Mouse (Mus musculus) inflammation-experienced regulatory T-cells, adult 16 weeks (primary cell): Measurements from ENCODE around the gene Kynu. TPM values are rescaled to one million over a fixed set of nuclear protein-coding genes. Genes with fewer than 3 reads are reported as not detected.

Experiments used
- polyA plus RNA-seq: library from polyadenylated mRNA; unstranded; fragments of 100-300 nt; shearing (Covaris generic); gene quantifications from one replicate; pipeline ENCODE4 v1.2.1, GENCODE M21; 2017

Gene Kynu
- polyA plus RNA-seq, result 1.00 TPM

DNA sequence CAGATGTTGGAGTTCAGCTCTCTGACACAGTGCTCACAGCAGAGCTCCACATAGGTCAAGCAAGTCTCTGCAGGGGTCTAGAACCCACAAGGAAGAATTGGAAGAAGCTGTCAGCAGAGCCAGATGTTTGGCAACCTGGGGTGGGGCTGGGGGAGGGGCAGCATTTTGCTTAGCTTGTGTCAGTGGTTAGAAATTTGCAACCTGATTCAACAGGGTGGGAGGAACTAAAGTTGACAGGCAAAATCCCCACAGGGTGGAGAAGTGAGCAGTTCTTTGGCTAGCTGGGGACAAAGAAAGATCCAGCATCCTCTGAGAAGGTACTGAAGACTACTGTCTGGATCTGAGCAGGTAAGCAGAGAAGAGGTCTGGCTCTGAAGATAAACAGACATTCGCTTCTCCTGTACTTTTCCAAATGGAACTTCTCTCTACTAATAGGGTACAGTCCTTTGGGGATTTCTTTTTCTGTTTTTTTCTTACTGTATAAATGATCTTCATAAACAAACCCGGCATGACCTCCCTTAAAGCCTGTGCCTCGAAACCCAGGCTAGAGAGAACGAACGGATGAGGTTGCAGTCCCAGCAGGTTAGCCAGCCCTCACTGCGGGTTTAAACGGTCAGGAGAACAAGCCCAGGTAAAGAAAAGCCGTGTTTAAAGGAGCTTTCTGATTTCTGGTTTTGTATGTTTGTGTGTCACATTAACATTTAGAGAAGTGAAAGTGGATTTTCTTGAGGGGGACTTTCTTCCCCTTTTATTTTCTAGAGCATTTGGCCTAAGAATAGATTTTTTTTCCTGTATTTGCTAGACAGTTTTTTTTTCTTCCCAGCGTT, at the start of gene Kynu:
TSS of gene Kynu (plus strand) at position 268 of the 827 bp plus-strand sequence.

Other genes starting within 250 kb of the Kynu start
- 435 TPM for gene Arhgap15, start 193.5 kb downstream of the Kynu start, polyA plus RNA-seq